7 mouse cellular contexts compared by ENCODE assay signal in genomic region chr1:192789111-192789522, GRCm38 (mm10). TPM values are rescaled to one million over a fixed set of nuclear protein-coding genes. Genes with fewer than 3 reads are reported as not detected.
A peak's percentile ranks its signal among the peaks of the same experiment; 100 is the strongest.
DNase-seq lines count a peak whose midpoint lies in the region; ATAC-seq and TF ChIP-seq lines count a peak whose summit lies in the region.

No protein-coding gene starts in this region.

- H3K27me3 ChIP-seq in forebrain, postnatal 0 days (ENCODE audit: insufficient read depth, low read length): no peaks in the 10 kb centered on the region

- no peak overlapping the region for H3K4me3 ChIP-seq in forebrain, postnatal 0 days (ENCODE audit: low read depth, low read length)

- WGBS in forebrain, postnatal 0 days: 45% methylated on average over 10 of the region's 10 CpGs

- H3K9ac ChIP-seq in forebrain, postnatal 0 days: no peak overlapping the region

- no peaks in the 10 kb centered on the region for H3K36me3 ChIP-seq in forebrain, postnatal 0 days (ENCODE audit: insufficient read depth)

- peak; percentile 73 for ATAC-seq in forebrain, postnatal 0 days

- no peak overlapping the region for H3K27ac ChIP-seq in forebrain, postnatal 0 days (ENCODE audit: low read depth, low read length)

- peak; percentile 78 for DNase-seq in 3134 (ENCODE audit: extremely low read depth, insufficient read length, low spot score)
- peak; percentile 88 for DNase-seq in NIH3T3 (ENCODE audit: low read depth)
- peak; percentile 74 for DNase-seq in forebrain, postnatal 0 days
- peak; percentile 74 to 83 for DNase-seq in heart, postnatal 36 days
- DNase-seq in layer of hippocampus, postnatal 10 days (ENCODE audit: low spot score in 2 of 2): peak; percentile 68 to 74
- DNase-seq in ovary, postnatal 14 days (ENCODE audit: low spot score): peak; percentile 40
- DNase-seq in yolk sac, embryonic 10.5 days (ENCODE audit: low spot score): no peak

- no peak overlapping the region for H3K4me2 ChIP-seq in forebrain, postnatal 0 days (ENCODE audit: low read depth)

- H3K4me1 ChIP-seq in forebrain, postnatal 0 days (ENCODE audit: insufficient read depth): peaks cover 11% of the 10 kb centered on the region

- intact Hi-C loops in heart, postnatal 36 days (cut with DNase I): loop anchor here (2.0 to 10.0 kb wide), 4 partner anchors 66 to 336 kb away; partner anchors contain the start of gene Sertad4

- no peak for TF ChIP-seq CTCF in forebrain, postnatal 0 days (IDR thresholded peaks at IDR 0.05; ENCODE audit: low read depth)

- H3K9me3 ChIP-seq in forebrain, postnatal 0 days (ENCODE audit: low read length): no peaks in the 10 kb centered on the region

RNA-seq across cellular contexts. Expression of gene Hhat, which starts 18.1 kb away (rescaled TPM):
- 2.6 and 2.8 TPM in 2 replicates for total RNA-seq in forebrain, postnatal 0 days (2014; rRNA removed)
- polyA plus RNA-seq in forebrain, postnatal 0 days (2015; fragmentation: Nextera tagmentation; extraction: Ambion mirVana): 1.8 TPM in 2 replicates
- total RNA-seq in heart, postnatal 36 days (2021): 1 to 10 TPM; 2.1 to 2.4 TPM
- total RNA-seq in layer of hippocampus, postnatal 10 days (2021): 1 to 10 TPM; 2.0 to 2.8 TPM
